Mouse (Mus musculus) limb, embryonic 14.5 days (tissue): ENCODE measurements around the gene 4921524J17Rik. TPM values are rescaled to one million over a fixed set of nuclear protein-coding genes. Genes with fewer than 3 reads are reported as not detected.

Source experiments
- ATAC-seq: fragments of 200-750 bp; cut with Nextera tagmentation; 2 replicates; pipeline ENCODE4 v1.8.0; 2017; ENCODE audit warnings: low read depth, moderate number of reproducible peaks, moderate TSS enrichment; ENCODE audit not compliant: low FRiP score
- DNase-seq: peaks from one replicate; pipeline ENCODE4 v3.0.0-alpha.2; 2015; ENCODE audit warnings: low spot score
- H3K27ac ChIP-seq: fragments of 300-500 bp; sonication (generic); replicated peaks from 2 replicates; pipeline ENCODE4 v1.5.1; 2014; ENCODE audit warnings: low read depth, mild to moderate bottlenecking, low read length, moderate library complexity, mixed read lengths
- H3K27me3 ChIP-seq: fragments of 300-500 bp; sonication (generic); 2 replicates; pipeline ENCODE4 v1.6.1; 2014; ENCODE audit warnings: low read length, mixed read lengths; ENCODE audit not compliant: control insufficient read depth, insufficient read depth
- H3K36me3 ChIP-seq: fragments of 300-500 bp; sonication (generic); 2 replicates; pipeline ENCODE4 v1.6.1; 2014; ENCODE audit warnings: mild to moderate bottlenecking, low read length, moderate library complexity, mixed read lengths; ENCODE audit not compliant: control insufficient read depth, insufficient read depth
- H3K4me1 ChIP-seq: fragments of 300-500 bp; sonication (generic); 2 replicates; pipeline ENCODE4 v1.6.1; 2014; ENCODE audit warnings: antibody characterized with exemption, low read length, mixed read lengths; ENCODE audit not compliant: control insufficient read depth, insufficient read depth
- H3K4me2 ChIP-seq: fragments of 300-500 bp; sonication (generic); replicated peaks from 2 replicates; pipeline ENCODE4 v1.6.1; 2014; ENCODE audit warnings: low read depth, mild to moderate bottlenecking, low read length, moderate library complexity; ENCODE audit not compliant: severe bottlenecking
- H3K4me3 ChIP-seq: fragments of 300-500 bp; sonication (generic); replicated peaks from 2 replicates; pipeline ENCODE4 v1.5.1; 2014; ENCODE audit warnings: low read length
- H3K9ac ChIP-seq: fragments of 300-500 bp; sonication (generic); 2 replicates; pipeline ENCODE4 v1.6.1; 2014; ENCODE audit warnings: mild to moderate bottlenecking, low read depth, low read length, moderate library complexity; ENCODE audit not compliant: severe bottlenecking
- H3K9me3 ChIP-seq: fragments of 300-500 bp; sonication (generic); 2 replicates; pipeline ENCODE4 v1.6.1; 2016; ENCODE audit warnings: low read length; ENCODE audit not compliant: control insufficient read depth
- POLR2A ChIP-seq: fragments of 200-500 bp; IDR thresholded peaks from 2 replicates; pipeline ENCODE4 v1.8.0; 2012; ENCODE audit warnings: inconsistent platforms, mild to moderate bottlenecking, moderate library complexity, borderline replicate concordance; ENCODE audit not compliant: insufficient read depth, insufficient read length; ENCODE audit errors: extremely low read depth
- WGBS: fragments of 180-500 bp; shearing (Covaris S2); extraction: QIAGEN DNeasy Blood & Tissue Kit; methylation state at CpG from one replicate; pipeline ENCODE4 v1.1.7; 2014; 5-methylcytosine and 5-hydroxymethylcytosine counted together
- polyA plus RNA-seq, 2 experiments: library from polyadenylated mRNA; depleted of rRNA in 1 of 2; stranded (reverse) in 1 of 2; unstranded in 1 of 2; fragments of >200 nt; fragmentation: Nextera tagmentation in 1 of 2; extraction: Ambion mirVana in 1 of 2; gene quantifications; 2 replicates each; pipeline versions ENCODE4 v1.2.1 to v1.2.3; 2012 to 2014

Gene 4921524J17Rik
- polyA plus RNA-seq, 2 experiments, result 24.9 to 46.5 TPM

DNA sequence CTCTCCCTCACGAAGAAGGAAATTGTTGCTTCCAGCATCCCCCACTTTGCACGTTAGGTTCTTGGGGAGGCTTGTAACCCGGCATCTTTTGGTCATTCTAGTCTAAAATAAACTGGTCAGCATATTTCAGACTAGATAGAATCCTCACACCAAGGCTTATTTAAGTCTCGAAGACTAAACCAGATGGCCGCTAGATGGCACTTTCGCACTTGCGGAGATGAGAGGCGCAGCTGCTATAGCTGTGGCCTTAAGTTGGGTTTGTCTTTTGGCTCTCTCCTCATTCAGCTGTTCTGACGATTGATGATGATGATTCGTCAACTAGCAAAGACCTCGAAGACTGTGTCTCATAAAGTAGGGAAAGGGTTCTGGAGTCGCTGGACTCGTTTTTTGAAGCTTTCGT, 23.9 kb upstream of the 4921524J17Rik start:
- peak; percentile 73 for ATAC-seq

GRCm38 (mm10) chr8:85454750-85455149, 22.1 kb upstream of the 4921524J17Rik start:
- peaks cover 4% of the 10 kb centered on the region; the same call in 1 of the 2 replicates for H3K4me1 ChIP-seq
- no peak overlapping the region for H3K4me3 ChIP-seq
- no peak overlapping the region for H3K4me2 ChIP-seq
- WGBS, result 58% methylated on average over 8 of the region's 8 CpGs
- H3K27ac ChIP-seq, result no peak overlapping the region
- DNase-seq, result no peak
- no peaks in the 10 kb centered on the region for H3K9me3 ChIP-seq
- H3K9ac ChIP-seq, result no peak overlapping the region
- no peak for ATAC-seq
- no peaks in the 10 kb centered on the region for H3K27me3 ChIP-seq
- H3K36me3 ChIP-seq, result no peaks in the 10 kb centered on the region
- TF ChIP-seq POLR2A, result no peak

More for the DNA sequence above, 23.9 kb upstream of the 4921524J17Rik start:
- no peak overlapping the region for H3K9ac ChIP-seq
- no peak overlapping the region for H3K4me3 ChIP-seq
- H3K4me1 ChIP-seq, result peaks cover 4% of the 10 kb centered on the region; the same call in 1 of the 2 replicates
- 8% methylated on average over 14 of the region's 14 CpGs for WGBS
- DNase-seq, result peak; percentile 92
- TF ChIP-seq POLR2A, result no peak
- H3K27me3 ChIP-seq, result no peaks in the 10 kb centered on the region
- no peak overlapping the region for H3K4me2 ChIP-seq
- H3K36me3 ChIP-seq, result no peaks in the 10 kb centered on the region
- H3K9me3 ChIP-seq, result no peaks in the 10 kb centered on the region
- H3K27ac ChIP-seq, result no peak overlapping the region

DNA sequence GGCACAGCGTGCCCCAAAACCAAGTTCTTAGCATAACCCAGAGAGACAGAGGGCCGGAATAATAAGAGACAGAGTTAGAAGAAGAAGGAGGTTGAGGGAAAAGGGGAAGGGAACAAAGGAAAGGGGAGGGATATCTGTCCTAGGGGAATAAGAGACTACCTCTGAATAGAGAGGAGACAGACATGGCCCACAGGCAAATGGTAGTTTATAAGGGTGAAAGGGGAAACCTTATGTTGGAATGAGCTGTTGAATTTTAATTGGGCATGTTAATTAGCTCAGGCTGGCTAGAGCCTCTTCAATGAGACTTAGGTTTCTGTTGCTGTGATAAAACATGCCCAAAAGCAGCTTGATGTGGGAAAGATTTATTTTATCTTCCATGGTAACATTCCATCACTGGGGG, 20.6 kb upstream of the 4921524J17Rik start:
- H3K27ac ChIP-seq, result no peak overlapping the region
- DNase-seq (no peak), ATAC-seq (no peak)
- H3K4me2 ChIP-seq, result no peak overlapping the region
- H3K9me3 ChIP-seq, result no peaks in the 10 kb centered on the region
- no peaks in the 10 kb centered on the region for H3K27me3 ChIP-seq
- 82% methylated on average over 2 of the region's 2 CpGs for WGBS
- no peak overlapping the region for H3K9ac ChIP-seq
- no peak overlapping the region for H3K4me3 ChIP-seq
- TF ChIP-seq POLR2A, result no peak
- peaks cover 4% of the 10 kb centered on the region; the same call in 1 of the 2 replicates for H3K4me1 ChIP-seq
- H3K36me3 ChIP-seq, result no peaks in the 10 kb centered on the region

DNA sequence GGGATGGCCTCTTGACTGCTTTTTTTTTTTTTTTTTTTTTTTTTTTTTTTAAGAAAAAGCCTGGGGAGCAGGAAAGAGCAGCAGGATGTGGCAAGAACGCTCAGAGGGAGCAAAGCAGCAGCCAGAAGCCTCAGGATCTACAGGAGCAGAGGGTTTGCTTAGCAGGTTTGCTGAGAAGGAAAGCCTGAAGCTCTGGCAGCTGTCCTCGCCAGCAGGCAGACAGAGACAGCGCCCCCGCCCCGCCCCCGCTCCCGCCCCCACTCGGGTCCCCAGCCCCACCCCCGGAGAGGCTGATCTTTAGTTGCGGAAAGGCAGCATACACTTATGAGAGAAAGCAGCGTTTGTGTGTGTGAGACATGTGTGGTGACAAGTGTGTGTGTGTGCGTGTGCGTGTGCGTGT, 19.7 kb upstream of the 4921524J17Rik start:
- Histone ChIP-seq H3K4me3 (0 out of 2 replicates have a peak overlapping the region, but pooled peaks have one; percentile 0), H3K4me2 (peak overlapping the region; percentile 31; the same call in 1 of the 2 replicates), H3K9me3 (no peaks in the 10 kb centered on the region), H3K27me3 (no peaks in the 10 kb centered on the region), H3K27ac (no peak overlapping the region), H3K36me3 (no peaks in the 10 kb centered on the region), H3K9ac (no peak overlapping the region), H3K4me1 (peaks cover 4% of the 10 kb centered on the region; the same call in 1 of the 2 replicates)
- whole genome bisulfite sequencing, result 19% methylated on average over 14 of the region's 14 CpGs
- DNase-seq (peak; percentile 41), ATAC-seq (peak; percentile 39; the same call in 1 of the 2 replicates)
- no peak for TF ChIP-seq POLR2A

DNA sequence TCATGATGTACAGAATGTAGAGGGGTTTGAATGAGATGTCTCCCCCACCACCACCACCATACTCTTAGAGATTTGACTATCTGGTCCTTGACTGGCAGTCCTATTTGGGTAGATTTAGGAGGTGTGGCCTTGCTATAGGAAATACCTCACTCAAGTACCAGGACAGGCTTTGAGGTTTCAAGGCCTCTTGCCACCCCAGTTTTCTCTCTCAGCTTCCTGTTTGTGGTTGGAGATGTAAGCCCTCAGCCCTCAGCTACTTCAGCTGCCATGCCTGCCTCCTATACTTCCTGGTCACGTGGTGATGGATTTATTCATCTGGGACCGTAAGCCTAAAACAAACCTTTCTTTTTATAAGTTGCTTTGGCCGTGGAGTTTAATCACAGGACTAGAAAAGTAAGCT, 17.7 kb upstream of the 4921524J17Rik start:
- H3K4me2 ChIP-seq, result no peak overlapping the region
- ATAC-seq (no peak), DNase-seq (no peak)
- no peak overlapping the region for H3K27ac ChIP-seq
- H3K9ac ChIP-seq, result no peak overlapping the region
- H3K27me3 ChIP-seq, result no peaks in the 10 kb centered on the region
- 75% methylated on average over 3 of the region's 3 CpGs for WGBS
- H3K4me3 ChIP-seq, result no peak overlapping the region
- no peaks in the 10 kb centered on the region for H3K36me3 ChIP-seq
- H3K4me1 ChIP-seq, result peaks cover 4% of the 10 kb centered on the region; the same call in 1 of the 2 replicates
- TF ChIP-seq POLR2A, result no peak
- H3K9me3 ChIP-seq, result no peaks in the 10 kb centered on the region
